Mouse (Mus musculus) CD4-positive, CD25-positive, alpha-beta regulatory T cell (primary cell): ENCODE measurements around the gene 4921501E09Rik. TPM values are rescaled to one million over a fixed set of nuclear protein-coding genes. Genes with fewer than 3 reads are reported as not detected.

ENCODE experiments used
- polyA plus RNA-seq: library from polyadenylated mRNA; unstranded; fragments of 100-300 nt; shearing (Covaris generic); gene quantifications from one replicate; pipeline ENCODE4 v1.2.1, GENCODE M21; 2017

4921501E09Rik gene
- not detected for polyA plus RNA-seq

GRCm38 (mm10) chr17:33067958-33068357 is at the start of gene 4921501E09Rik:
Gene 4921501E09Rik, minus strand, starts transcription at chr17:33068058.

GRCm38 (mm10) chr17:33089220-33089949 is 21.5 kb upstream of the 4921501E09Rik start, which contains the start of gene Zfp563:
Gene Zfp563, plus strand, starts transcription at chr17:33089310.

GRCm38 (mm10) chr17:33032900-33033891 is 34.7 kb downstream of the 4921501E09Rik start, which contains the start of gene Zfp763:
Gene Zfp763, minus strand, starts transcription at chr17:33033402.

Other genes with a start within 250 kb of the 4921501E09Rik start
- gene Zfp799, start 237.8 kb downstream of the 4921501E09Rik start, polyA plus RNA-seq: 11.0 TPM
- gene Zfp870, start 176.4 kb downstream of the 4921501E09Rik start, polyA plus RNA-seq: 10.9 TPM
- gene Cyp4f14, start 150.7 kb downstream of the 4921501E09Rik start, polyA plus RNA-seq: not detected
- 56.5 TPM for gene Cyp4f13, start 120.7 kb downstream of the 4921501E09Rik start, polyA plus RNA-seq
- gene Zfp472, start 102.2 kb downstream of the 4921501E09Rik start, polyA plus RNA-seq: 20.5 TPM
- 16.9 TPM for gene Zfp952, start 74.9 kb downstream of the 4921501E09Rik start, polyA plus RNA-seq
- gene Zfp763, start 34.7 kb downstream of the 4921501E09Rik start, polyA plus RNA-seq: 9.1 TPM
- 4.9 TPM for gene Zfp563, start 21.3 kb upstream of the 4921501E09Rik start, polyA plus RNA-seq
- gene Morc2b, start 71.6 kb upstream of the 4921501E09Rik start, polyA plus RNA-seq: not detected
- gene Olfr55, start 100.4 kb upstream of the 4921501E09Rik start, polyA plus RNA-seq: not detected
- not detected for gene Olfr239, start 123.2 kb upstream of the 4921501E09Rik start, polyA plus RNA-seq
- not detected for gene Olfr1564, start 153.6 kb upstream of the 4921501E09Rik start, polyA plus RNA-seq
- 18.7 TPM for gene Zfp955a, start 187.1 kb upstream of the 4921501E09Rik start, polyA plus RNA-seq
- gene Olfr63, start 196.6 kb upstream of the 4921501E09Rik start, polyA plus RNA-seq: 0.02 TPM
- 12.1 TPM for gene Zfp955b, start 221.5 kb upstream of the 4921501E09Rik start, polyA plus RNA-seq